Mouse (Mus musculus): ENCODE results near the gene Dpep2nb. TPM values are rescaled to one million over a fixed set of nuclear protein-coding genes. Genes with fewer than 3 reads are reported as not detected.
"Not testable (repeated sequence)": the region's sequence is repeated elsewhere in the genome, so short reads cannot be mapped to it uniquely, and the experiment has no call there.

The Dpep2nb gene
- polyA plus RNA-seq, 1 experiment = 3.0 TPM

- TF ChIP-seq CTCF (IDR thresholded peaks at IDR 0.05; ENCODE audit: control insufficient read depth, insufficient read depth, insufficient replicate concordance, low read depth, low read length) (no peak), POLR2A (IDR thresholded peaks at IDR 0.05; ENCODE audit: control insufficient read depth, low read depth, low read length) (no peak)
These were observed 13.3 kb downstream of the Dpep2nb start for GRCm38 (mm10) chr8:105992499-105992898.

GRCm38 (mm10) chr8:105991546-105991945 is 14.2 kb downstream of the Dpep2nb start:
- peaks cover 12% of the 10 kb centered on the region for H3K4me1 ChIP-seq (ENCODE audit: control insufficient read depth, insufficient read depth, low read length)
- TF ChIP-seq POLR2A (IDR thresholded peaks at IDR 0.05; ENCODE audit: control insufficient read depth, low read depth, low read length) (no peak), CTCF (IDR thresholded peaks at IDR 0.05; ENCODE audit: control insufficient read depth, insufficient read depth, insufficient replicate concordance, low read depth, low read length) (no peak)
- H3K27ac ChIP-seq (ENCODE audit: control insufficient read depth, insufficient read depth, low read depth, low read length) = no peak overlapping the region
- no peaks in the 10 kb centered on the region for H3K27me3 ChIP-seq (ENCODE audit: control insufficient read depth, insufficient read depth, low read length)
- H3K4me3 ChIP-seq (ENCODE audit: control insufficient read depth, low read depth, low read length) = no peak overlapping the region
- no peaks in the 10 kb centered on the region for H3K36me3 ChIP-seq (ENCODE audit: control insufficient read depth, insufficient read depth, low read length)

More at GRCm38 (mm10) chr8:105992499-105992898, 13.3 kb downstream of the Dpep2nb start:
- no peak overlapping the region for H3K4me3 ChIP-seq (ENCODE audit: control insufficient read depth, low read depth, low read length)
- no peaks in the 10 kb centered on the region for H3K36me3 ChIP-seq (ENCODE audit: control insufficient read depth, insufficient read depth, low read length)
- H3K27me3 ChIP-seq (ENCODE audit: control insufficient read depth, insufficient read depth, low read length) = no peaks in the 10 kb centered on the region
- no peak overlapping the region for H3K27ac ChIP-seq (ENCODE audit: control insufficient read depth, insufficient read depth, low read depth, low read length)
- H3K4me1 ChIP-seq (ENCODE audit: control insufficient read depth, insufficient read depth, low read length) = peaks cover 12% of the 10 kb centered on the region

GRCm38 (mm10) chr8:105990856-105991387 is 14.9 kb downstream of the Dpep2nb start, which contains the start of gene Dus2:
TSS of gene Dus2 (plus strand) at chr8:105991337.
- Histone ChIP-seq H3K27ac (ENCODE audit: control insufficient read depth, insufficient read depth, low read depth, low read length) (no peak within 1 kb of the TSS), H3K4me3 (ENCODE audit: control insufficient read depth, low read depth, low read length) (peak within 1 kb of the TSS; percentile 69), H3K36me3 (ENCODE audit: control insufficient read depth, insufficient read depth, low read length) (no peaks in the 10 kb centered on the region), H3K27me3 (ENCODE audit: control insufficient read depth, insufficient read depth, low read length) (no peaks in the 10 kb centered on the region), H3K4me1 (ENCODE audit: control insufficient read depth, insufficient read depth, low read length) (peaks cover 12% of the 10 kb centered on the region)
- TF ChIP-seq POLR2A (IDR thresholded peaks at IDR 0.05; ENCODE audit: control insufficient read depth, low read depth, low read length) (no peak), CTCF (IDR thresholded peaks at IDR 0.05; ENCODE audit: control insufficient read depth, insufficient read depth, insufficient replicate concordance, low read depth, low read length) (peak; percentile 86; the same call in 1 of the 2 replicates)

- no peak overlapping the region for H3K27ac ChIP-seq (ENCODE audit: control insufficient read depth, insufficient read depth, low read depth, low read length)
- H3K36me3 ChIP-seq (ENCODE audit: control insufficient read depth, insufficient read depth, low read length) = no peaks in the 10 kb centered on the region
- no peak for TF ChIP-seq POLR2A (IDR thresholded peaks at IDR 0.05; ENCODE audit: control insufficient read depth, low read depth, low read length)
- no peak for TF ChIP-seq CTCF (IDR thresholded peaks at IDR 0.05; ENCODE audit: control insufficient read depth, insufficient read depth, insufficient replicate concordance, low read depth, low read length)
- H3K27me3 ChIP-seq (ENCODE audit: control insufficient read depth, insufficient read depth, low read length) = no peaks in the 10 kb centered on the region
- H3K4me3 ChIP-seq (ENCODE audit: control insufficient read depth, low read depth, low read length) = no peak overlapping the region
- peaks cover 11% of the 10 kb centered on the region for H3K4me1 ChIP-seq (ENCODE audit: control insufficient read depth, insufficient read depth, low read length)
These were observed 17.2 kb downstream of the Dpep2nb start for GRCm38 (mm10) chr8:105988546-105988945.

- H3K27me3 ChIP-seq (ENCODE audit: control insufficient read depth, insufficient read depth, low read length); H3K27ac ChIP-seq (ENCODE audit: control insufficient read depth, insufficient read depth, low read depth, low read length); H3K36me3 ChIP-seq (ENCODE audit: control insufficient read depth, insufficient read depth, low read length); H3K4me1 ChIP-seq (ENCODE audit: control insufficient read depth, insufficient read depth, low read length); H3K4me3 ChIP-seq (ENCODE audit: control insufficient read depth, low read depth, low read length): not testable (repeated sequence)
These were observed 22.4 kb downstream of the Dpep2nb start for GRCm38 (mm10) chr8:105983406-105983805.

GRCm38 (mm10) chr8:105981146-105981545 is 24.6 kb downstream of the Dpep2nb start:
- TF ChIP-seq POLR2A (IDR thresholded peaks at IDR 0.05; ENCODE audit: control insufficient read depth, low read depth, low read length) (no peak), CTCF (IDR thresholded peaks at IDR 0.05; ENCODE audit: control insufficient read depth, insufficient read depth, insufficient replicate concordance, low read depth, low read length) (no peak)

GRCm38 (mm10) chr8:105979325-105979724 is 26.4 kb downstream of the Dpep2nb start, which contains the start of gene Dpep3:
TSS of gene Dpep3 (minus strand) at chr8:105979429.
- Histone ChIP-seq H3K4me3 (ENCODE audit: control insufficient read depth, low read depth, low read length) (peak within 1 kb of the TSS; percentile 78), H3K27ac (ENCODE audit: control insufficient read depth, insufficient read depth, low read depth, low read length) (peak within 1 kb of the TSS; percentile 76), H3K27me3 (ENCODE audit: control insufficient read depth, insufficient read depth, low read length) (no peaks in the 10 kb centered on the region), H3K4me1 (ENCODE audit: control insufficient read depth, insufficient read depth, low read length) (peaks cover 3% of the 10 kb centered on the region), H3K36me3 (ENCODE audit: control insufficient read depth, insufficient read depth, low read length) (peaks cover 4% of the 10 kb centered on the region)
- TF ChIP-seq POLR2A (IDR thresholded peaks at IDR 0.05; ENCODE audit: control insufficient read depth, low read depth, low read length) (peak; percentile 89), CTCF (IDR thresholded peaks at IDR 0.05; ENCODE audit: control insufficient read depth, insufficient read depth, insufficient replicate concordance, low read depth, low read length) (peak; percentile 85; the same call in 1 of the 2 replicates)

More at GRCm38 (mm10) chr8:105981146-105981545, 24.6 kb downstream of the Dpep2nb start:
- Histone ChIP-seq H3K27ac (ENCODE audit: control insufficient read depth, insufficient read depth, low read depth, low read length) (no peak overlapping the region), H3K4me3 (ENCODE audit: control insufficient read depth, low read depth, low read length) (no peak overlapping the region), H3K36me3 (ENCODE audit: control insufficient read depth, insufficient read depth, low read length) (peaks cover 3% of the 10 kb centered on the region; the same call in 1 of the 2 replicates), H3K27me3 (ENCODE audit: control insufficient read depth, insufficient read depth, low read length) (no peaks in the 10 kb centered on the region), H3K4me1 (ENCODE audit: control insufficient read depth, insufficient read depth, low read length) (peaks cover 3% of the 10 kb centered on the region)

All from testis, adult 2 months (tissue).